Mouse (Mus musculus) spleen, adult 18-20 months (tissue): Measurements from ENCODE around the gene 1700024P04Rik.

ENCODE experiments used
- DNase-seq, 2 experiments: peaks; one replicate each; pipeline ENCODE4 v3.0.0; 2022; ENCODE audit warnings: mixed read lengths in 2 of 2

Gene 1700024P04Rik

DNA sequence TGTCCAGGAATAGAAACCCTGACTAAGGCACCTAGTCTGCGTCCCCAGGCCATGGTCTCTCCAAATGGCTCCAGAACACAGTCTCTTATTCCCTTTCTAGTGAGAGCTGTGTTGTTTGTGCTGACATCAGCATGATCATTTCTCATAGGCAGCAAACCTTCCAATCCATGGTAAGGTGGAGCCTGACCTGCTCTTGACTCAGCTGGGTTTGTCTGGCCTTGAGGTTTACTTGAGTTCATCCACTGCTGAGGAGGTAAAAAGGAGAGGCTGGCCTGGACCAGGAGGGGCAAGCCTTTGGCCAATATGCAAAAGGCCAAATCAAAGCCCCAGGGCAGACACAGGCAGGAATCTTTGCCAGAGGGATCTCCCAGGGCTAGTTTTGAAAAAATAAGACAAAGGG is 20.8 kb downstream of the 1700024P04Rik start:
- DNase-seq = no peak

DNA sequence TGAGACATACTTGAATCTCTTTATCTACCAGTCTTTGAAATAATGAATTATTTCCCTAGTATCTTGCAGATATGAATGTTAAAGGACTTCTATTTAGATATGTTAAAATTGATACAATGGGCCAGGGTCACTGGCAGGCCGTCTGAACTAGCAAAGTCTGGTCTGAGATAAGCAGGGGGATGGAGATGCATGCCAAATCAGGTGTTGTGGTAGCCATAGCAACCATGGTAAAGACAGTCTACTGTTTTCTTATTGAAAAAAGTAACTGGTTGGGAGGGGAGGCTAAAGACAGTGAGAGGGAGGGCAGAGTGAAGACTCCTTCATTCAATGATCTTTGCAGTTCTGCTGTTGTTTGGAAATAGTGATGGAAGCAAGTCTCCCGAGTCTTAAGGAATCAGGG is 26.2 kb downstream of the 1700024P04Rik start:
- no peak for DNase-seq

DNA sequence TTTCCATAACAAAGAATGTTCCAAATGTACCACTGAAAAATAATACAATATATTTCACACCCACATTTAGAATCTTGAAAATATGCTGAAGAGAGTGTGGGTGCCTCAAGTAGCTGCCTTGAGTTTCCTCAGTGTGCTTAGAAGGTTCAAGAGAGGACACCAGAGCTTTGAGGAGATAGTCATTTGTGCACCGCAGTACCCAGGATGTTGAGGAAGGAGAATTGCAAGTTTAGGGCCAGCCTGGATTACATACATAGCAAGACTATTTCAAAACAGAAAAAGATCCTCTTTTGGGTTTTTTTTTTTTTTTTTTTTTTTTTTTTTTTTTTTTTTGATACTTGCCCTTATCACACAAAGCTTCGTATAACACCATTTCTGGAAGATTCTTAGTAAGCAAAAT is 28.2 kb downstream of the 1700024P04Rik start:
- DNase-seq = no peak

DNA sequence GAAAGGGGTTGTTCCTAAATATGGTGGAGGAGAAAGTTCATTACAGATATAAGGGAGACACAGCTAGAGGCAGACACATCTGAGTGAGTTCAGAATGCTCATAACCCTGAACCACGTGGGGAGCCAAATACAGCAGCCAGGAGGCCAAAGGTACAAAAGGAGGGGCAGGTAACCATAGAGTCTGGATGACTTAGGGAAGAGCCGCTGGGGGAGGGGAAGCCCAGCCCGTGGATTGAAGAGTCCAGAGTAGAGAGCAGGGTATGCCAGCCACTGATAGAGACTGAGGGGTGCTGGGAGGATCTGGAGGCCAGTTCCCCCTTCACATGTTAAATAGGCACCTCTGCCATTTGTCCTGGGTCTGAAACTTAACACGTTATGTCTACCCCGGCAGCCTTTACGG is 28.7 kb downstream of the 1700024P04Rik start:
- DNase-seq = no peak

DNA sequence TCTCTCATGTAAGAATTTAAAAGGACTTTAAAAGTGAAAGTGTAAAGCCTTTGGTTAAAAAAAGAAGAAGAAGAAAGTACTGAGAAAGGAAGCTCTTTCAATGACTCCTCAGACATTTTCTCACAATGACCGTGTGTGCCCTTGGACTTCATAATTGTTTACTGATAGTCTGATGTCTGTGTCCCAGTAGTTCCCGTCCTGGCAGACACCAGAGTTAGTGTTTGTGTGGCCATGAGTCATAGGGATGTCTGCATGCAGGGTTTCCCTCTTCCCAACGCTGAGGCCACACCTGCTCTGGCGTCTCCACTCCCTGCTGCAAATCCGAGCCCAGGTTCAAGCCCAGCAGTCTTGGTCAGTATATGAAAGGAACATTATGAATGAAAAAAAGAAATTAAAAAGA is 29.1 kb downstream of the 1700024P04Rik start:
- DNase-seq = no peak

DNA sequence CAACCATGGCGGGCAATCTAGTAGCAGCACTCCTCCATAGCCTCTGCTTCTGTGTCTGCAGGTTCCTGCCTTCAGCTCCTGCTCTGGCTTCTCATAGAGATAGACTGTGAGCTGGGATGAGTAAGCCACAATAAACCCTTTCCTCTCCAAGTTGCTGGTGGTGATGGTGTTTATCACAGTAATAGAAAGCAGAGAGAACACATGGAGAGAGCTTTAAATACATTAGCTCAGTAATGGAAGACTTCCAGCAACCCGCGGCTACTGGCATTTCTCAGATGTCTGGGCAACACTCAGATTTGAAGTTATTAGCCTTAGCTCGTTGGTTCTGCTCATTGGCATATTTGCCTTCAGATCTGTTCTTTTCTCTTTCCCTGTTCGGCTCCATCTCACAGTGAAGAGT is 30.5 kb downstream of the 1700024P04Rik start:
- DNase-seq = no peak

DNA sequence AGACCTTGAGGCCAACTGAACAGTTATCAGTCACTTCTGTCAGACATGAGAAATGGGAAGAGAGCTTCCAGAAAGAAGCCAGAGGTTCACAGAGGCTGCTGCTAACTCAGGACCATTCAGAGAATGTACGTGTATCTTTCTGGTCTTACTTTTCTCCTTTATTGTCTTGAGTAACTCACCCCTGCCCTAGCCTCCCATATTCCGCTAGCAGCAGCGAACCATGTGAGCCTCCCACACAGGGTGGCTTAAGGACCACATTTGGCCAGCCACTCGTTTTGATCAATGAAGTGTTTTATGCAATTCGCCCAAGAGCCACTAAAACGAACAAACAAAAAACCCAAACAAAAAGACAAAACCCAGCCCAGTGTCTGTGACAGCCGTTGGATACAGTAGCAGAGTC is 32.4 kb downstream of the 1700024P04Rik start:
- DNase-seq = no peak

DNA sequence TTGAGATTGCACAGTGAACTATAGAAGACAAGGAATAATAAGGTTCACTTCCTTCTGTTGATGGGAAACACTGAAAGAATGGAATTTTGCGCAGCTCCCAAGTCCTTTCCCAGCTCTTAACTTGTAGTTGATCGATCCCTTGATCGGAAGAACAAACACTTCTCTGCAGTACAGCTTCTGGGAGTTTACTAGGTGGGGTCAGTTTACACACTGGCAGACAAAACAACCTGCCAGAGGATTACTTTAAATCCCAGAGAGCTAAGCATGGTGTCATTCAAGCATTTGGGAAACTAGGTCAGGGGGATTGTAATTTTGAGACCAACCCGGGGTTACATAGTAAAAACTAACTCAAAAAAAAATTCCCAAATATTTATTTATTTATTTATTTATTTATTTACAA is 36.2 kb downstream of the 1700024P04Rik start:
- no peak for DNase-seq

DNA sequence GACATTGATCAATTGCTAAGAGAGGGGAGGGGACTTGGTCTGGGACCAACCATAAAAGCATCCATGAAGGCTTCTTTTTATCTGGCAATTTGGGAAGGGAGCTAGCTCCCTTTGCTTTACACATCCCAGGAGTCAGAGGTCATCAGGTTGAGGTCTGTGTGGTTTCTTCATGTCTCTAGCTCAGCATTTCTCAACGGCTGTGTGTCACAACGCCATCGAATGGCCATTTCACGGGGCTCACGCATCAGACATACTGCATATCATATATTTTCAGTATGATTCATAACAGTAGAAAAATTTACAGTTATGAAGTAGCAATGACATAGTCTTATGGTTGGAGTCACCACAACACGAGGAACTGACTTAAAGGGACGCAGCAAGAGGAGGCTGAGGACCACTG is 37.9 kb downstream of the 1700024P04Rik start:
- DNase-seq = no peak

DNA sequence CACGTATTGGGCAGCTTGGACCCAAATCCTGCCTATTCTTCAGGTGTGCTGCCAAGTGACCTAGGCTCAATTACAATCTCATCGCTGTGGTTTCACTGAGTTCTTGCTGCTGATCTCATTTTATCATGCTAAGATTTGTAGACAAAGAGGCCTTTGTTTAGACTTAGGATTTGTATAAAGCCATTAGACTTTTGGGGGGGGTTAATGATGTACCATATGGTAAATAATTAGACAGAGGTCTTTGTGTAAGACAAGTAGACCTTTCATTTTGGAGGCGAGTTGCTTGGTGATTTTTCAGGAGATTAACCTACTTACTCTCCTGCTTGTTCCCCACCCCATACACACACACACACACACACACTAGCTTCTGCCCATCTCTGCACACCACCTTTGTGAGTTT is 38.5 kb downstream of the 1700024P04Rik start:
- no peak for DNase-seq

DNA sequence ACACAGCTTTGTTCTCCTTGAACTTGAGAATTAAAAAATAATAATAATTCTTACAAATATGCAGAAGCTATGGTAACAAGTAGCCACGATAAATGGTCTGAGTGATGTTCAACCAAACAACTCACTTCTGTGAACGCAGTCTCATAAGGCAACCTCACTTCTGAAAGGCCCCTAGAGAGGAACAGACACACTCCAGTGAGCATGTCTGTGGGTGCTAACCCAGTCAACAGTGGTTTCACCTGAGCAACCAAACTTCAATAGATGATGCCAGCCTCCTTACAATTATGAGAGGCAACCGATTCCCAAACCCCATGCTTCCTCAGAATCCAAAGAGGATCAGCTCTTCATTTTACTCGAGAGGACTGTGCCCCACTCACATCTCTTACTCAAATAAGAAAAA is 39.0 kb downstream of the 1700024P04Rik start:
- peak in 1 of 2 experiments; percentile 25 for DNase-seq

DNA sequence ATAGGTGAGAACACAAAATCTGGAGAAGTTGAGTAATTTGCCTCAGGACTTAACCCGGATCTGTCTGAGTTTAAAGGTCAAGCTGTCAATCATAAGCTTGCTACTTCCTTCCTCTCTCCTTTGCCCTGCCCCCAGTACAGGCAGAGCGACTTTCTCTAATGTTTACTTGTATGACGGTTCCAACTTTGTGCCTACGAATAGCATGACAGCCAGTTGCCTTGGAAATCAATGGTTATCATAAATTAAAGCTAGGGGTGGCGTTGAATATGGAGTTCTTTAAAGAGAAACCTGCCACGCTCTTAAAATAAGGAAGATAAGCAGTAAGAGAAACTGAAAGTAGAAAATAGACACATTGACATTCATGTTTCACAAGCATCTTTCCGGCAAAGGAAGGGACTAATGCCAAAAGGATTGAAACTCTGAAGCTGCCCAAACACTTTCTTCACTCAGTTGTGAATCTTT is 39.7 kb downstream of the 1700024P04Rik start:
- peak; percentile 10 to 50 for DNase-seq

DNA sequence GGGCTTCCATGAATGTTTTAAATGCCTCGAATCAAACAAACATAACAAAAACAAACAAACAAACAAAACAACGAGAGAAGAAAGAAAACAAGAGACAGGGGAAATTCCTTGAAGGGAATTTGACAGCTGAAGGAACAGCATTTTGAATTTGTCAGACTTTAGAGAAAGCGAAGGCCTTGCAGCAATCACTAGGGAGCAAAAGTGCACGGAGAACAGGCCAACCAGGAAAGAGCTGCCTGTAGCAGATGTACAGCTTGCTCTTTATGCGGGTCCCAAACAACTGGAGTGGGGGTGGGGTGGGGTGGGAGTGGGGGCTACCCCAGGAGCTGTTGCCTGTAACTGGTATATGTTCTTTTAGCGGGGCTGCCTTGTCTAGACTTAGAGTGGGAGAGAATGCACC is 42.0 kb downstream of the 1700024P04Rik start:
- no peak for DNase-seq

DNA sequence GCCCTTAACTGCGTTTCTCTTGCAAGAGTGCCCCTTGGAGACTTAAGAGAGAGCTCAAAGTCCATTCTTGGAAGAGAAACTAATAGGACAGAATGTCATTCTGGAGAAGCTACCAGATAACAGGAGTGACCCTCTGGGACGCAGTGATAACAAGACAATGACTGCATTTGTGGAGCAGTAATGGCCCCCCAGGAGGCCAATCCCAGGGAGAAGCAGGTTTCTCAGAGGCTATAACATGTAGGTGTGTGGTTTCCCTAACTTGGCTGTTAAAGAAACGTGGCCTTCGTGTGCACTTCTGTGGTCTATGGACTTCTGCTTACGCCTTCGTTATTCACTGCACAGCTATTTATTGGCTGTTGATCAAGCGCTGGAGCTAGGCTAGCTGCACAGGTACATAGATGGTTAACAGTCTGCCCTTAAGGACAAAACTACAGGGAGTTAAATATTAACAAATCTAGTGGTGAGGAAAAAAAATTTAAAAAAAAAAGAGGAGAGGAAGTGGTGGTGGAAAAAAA is 42.5 kb downstream of the 1700024P04Rik start:
- no peak for DNase-seq

DNA sequence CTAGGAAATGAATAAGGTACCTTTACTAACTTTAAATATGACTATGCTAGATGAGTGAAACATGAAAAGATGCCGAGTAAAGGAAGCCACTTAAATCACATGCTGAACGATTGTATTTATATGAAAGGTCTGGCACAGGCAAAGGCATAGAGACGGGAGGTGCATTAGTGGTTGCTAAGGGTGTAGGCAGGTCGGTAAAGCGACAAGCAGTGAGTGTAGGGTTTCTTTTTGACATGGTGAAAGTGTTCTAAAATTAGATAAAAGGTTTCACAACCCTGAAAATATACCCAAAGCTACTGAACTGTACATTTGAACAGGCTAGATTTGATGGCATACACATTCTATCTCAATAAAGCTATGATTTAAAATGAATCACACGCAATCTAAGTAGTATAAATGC is 47.3 kb downstream of the 1700024P04Rik start:
- DNase-seq = no peak
